Mouse (Mus musculus): ENCODE data around the gene Ptprg. TPM values are rescaled to one million over a fixed set of nuclear protein-coding genes. Genes with fewer than 3 reads are reported as not detected.

The Ptprg gene
- total and polyA plus RNA-seq, 2 experiments from 2014 or later = 8.7 to 63.4 TPM

- WGBS = 75% methylated on average over 2 of the region's 2 CpGs
- H3K27ac ChIP-seq (ENCODE audit: low read depth) = no peak overlapping the region
Observed at GRCm38 (mm10) chr14:11988975-11989374, 435.6 kb downstream of the Ptprg start.

GRCm38 (mm10) chr14:11991151-11991550 lies 437.8 kb downstream of the Ptprg start:
- ATAC-seq (ENCODE audit: insufficient read depth, low read depth) = no peak
- no peak for TF ChIP-seq EP300 (IDR thresholded peaks at IDR 0.05; ENCODE audit: low read depth)
- no peak for TF ChIP-seq CTCF (IDR thresholded peaks at IDR 0.05; ENCODE audit: low read depth)
- Histone ChIP-seq H3K27ac (ENCODE audit: low read depth) (no peak overlapping the region), H3K4me2 (ENCODE audit: low read depth, low read length) (no peak overlapping the region), H3K9me3 (replicated peaks; ENCODE audit: control insufficient read depth, low read length) (no peaks in the 10 kb centered on the region), H3K27me3 (ENCODE audit: control insufficient read depth, insufficient read depth, low read length) (no peaks in the 10 kb centered on the region), H3K4me1 (ENCODE audit: control insufficient read depth, insufficient read depth) (no peaks in the 10 kb centered on the region), H3K9ac (replicated peaks; ENCODE audit: low read depth, low read length) (no peak overlapping the region), H3K36me3 (replicated peaks; ENCODE audit: control insufficient read depth, insufficient read depth, low read length) (no peaks in the 10 kb centered on the region), H3K4me3 (ENCODE audit: low read depth, low read length) (no peak overlapping the region)
- 63% methylated on average over 2 of the region's 2 CpGs for WGBS
- no peak for DNase-seq (ENCODE audit: low spot score)

More at GRCm38 (mm10) chr14:11988975-11989374, 435.6 kb downstream of the Ptprg start:
- DNase-seq (ENCODE audit: low spot score) (no peak), ATAC-seq (ENCODE audit: insufficient read depth, low read depth) (no peak)
- Histone ChIP-seq H3K4me2 (ENCODE audit: low read depth, low read length) (no peak overlapping the region), H3K27me3 (ENCODE audit: control insufficient read depth, insufficient read depth, low read length) (no peaks in the 10 kb centered on the region), H3K4me3 (ENCODE audit: low read depth, low read length) (no peak overlapping the region), H3K9ac (replicated peaks; ENCODE audit: low read depth, low read length) (no peak overlapping the region), H3K36me3 (replicated peaks; ENCODE audit: control insufficient read depth, insufficient read depth, low read length) (no peaks in the 10 kb centered on the region), H3K4me1 (ENCODE audit: control insufficient read depth, insufficient read depth) (no peaks in the 10 kb centered on the region), H3K9me3 (replicated peaks; ENCODE audit: control insufficient read depth, low read length) (no peaks in the 10 kb centered on the region)
- no peak for TF ChIP-seq CTCF (IDR thresholded peaks at IDR 0.05; ENCODE audit: low read depth)

- ATAC-seq (ENCODE audit: insufficient read depth, low read depth) (no peak), DNase-seq (ENCODE audit: low spot score) (no peak)
- Histone ChIP-seq H3K9ac (replicated peaks; ENCODE audit: low read depth, low read length) (no peak overlapping the region), H3K4me1 (ENCODE audit: control insufficient read depth, insufficient read depth) (no peaks in the 10 kb centered on the region), H3K27ac (ENCODE audit: low read depth) (no peak overlapping the region), H3K4me2 (ENCODE audit: low read depth, low read length) (no peak overlapping the region), H3K27me3 (ENCODE audit: control insufficient read depth, insufficient read depth, low read length) (no peaks in the 10 kb centered on the region), H3K9me3 (replicated peaks; ENCODE audit: control insufficient read depth, low read length) (no peaks in the 10 kb centered on the region), H3K36me3 (replicated peaks; ENCODE audit: control insufficient read depth, insufficient read depth, low read length) (no peaks in the 10 kb centered on the region), H3K4me3 (ENCODE audit: low read depth, low read length) (no peak overlapping the region)
- 84% methylated on average over 4 of the region's 4 CpGs for WGBS
- no peak for TF ChIP-seq EP300 (IDR thresholded peaks at IDR 0.05; ENCODE audit: low read depth)
- TF ChIP-seq CTCF (IDR thresholded peaks at IDR 0.05; ENCODE audit: low read depth) = no peak
Observed at GRCm38 (mm10) chr14:11992111-11992510, 438.8 kb downstream of the Ptprg start.

GRCm38 (mm10) chr14:11992534-11992933 lies 439.2 kb downstream of the Ptprg start:
- H3K27ac ChIP-seq (ENCODE audit: low read depth) = no peak overlapping the region
- no peak overlapping the region for H3K9ac ChIP-seq (replicated peaks; ENCODE audit: low read depth, low read length)
- H3K27me3 ChIP-seq (ENCODE audit: control insufficient read depth, insufficient read depth, low read length) = no peaks in the 10 kb centered on the region
- no peaks in the 10 kb centered on the region for H3K4me1 ChIP-seq (ENCODE audit: control insufficient read depth, insufficient read depth)
- no peak overlapping the region for H3K4me2 ChIP-seq (ENCODE audit: low read depth, low read length)
- TF ChIP-seq EP300 (IDR thresholded peaks at IDR 0.05; ENCODE audit: low read depth) = no peak
- TF ChIP-seq CTCF (IDR thresholded peaks at IDR 0.05; ENCODE audit: low read depth) = no peak
- H3K4me3 ChIP-seq (ENCODE audit: low read depth, low read length) = no peak overlapping the region
- no peaks in the 10 kb centered on the region for H3K36me3 ChIP-seq (replicated peaks; ENCODE audit: control insufficient read depth, insufficient read depth, low read length)
- ATAC-seq (ENCODE audit: insufficient read depth, low read depth) (no peak), DNase-seq (ENCODE audit: low spot score) (no peak)
- H3K9me3 ChIP-seq (replicated peaks; ENCODE audit: control insufficient read depth, low read length) = no peaks in the 10 kb centered on the region
- 75% methylated on average over 6 of the region's 6 CpGs for WGBS

DNA sequence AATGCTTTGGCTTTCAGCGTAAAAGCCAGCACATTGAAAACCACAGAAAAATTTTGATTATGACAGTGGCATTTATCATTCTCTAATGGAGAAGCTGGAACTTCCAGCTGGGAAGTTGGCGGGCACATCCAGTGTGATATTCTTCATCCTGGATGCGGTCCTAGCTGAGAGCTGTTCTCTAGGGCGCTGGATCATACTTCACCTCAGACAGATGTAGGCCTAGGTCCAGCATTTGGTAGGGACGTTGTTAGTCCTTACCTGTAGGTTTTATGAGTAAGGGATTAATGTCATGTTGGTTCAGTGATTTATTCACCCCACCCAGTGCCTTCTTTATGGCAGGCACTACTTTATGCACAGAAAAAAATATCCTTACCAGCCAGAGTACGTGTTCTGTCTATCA lies 444.2 kb downstream of the Ptprg start:
- no peak for DNase-seq (ENCODE audit: low spot score)
- no peaks in the 10 kb centered on the region for H3K27me3 ChIP-seq (ENCODE audit: control insufficient read depth, insufficient read depth, low read length)
- H3K4me2 ChIP-seq (ENCODE audit: low read depth, low read length) = no peak overlapping the region
- WGBS = 84% methylated on average over 6 of the region's 6 CpGs
- no peaks in the 10 kb centered on the region for H3K4me1 ChIP-seq (ENCODE audit: control insufficient read depth, insufficient read depth)
- no peaks in the 10 kb centered on the region for H3K36me3 ChIP-seq (replicated peaks; ENCODE audit: control insufficient read depth, insufficient read depth, low read length)
- H3K9ac ChIP-seq (replicated peaks; ENCODE audit: low read depth, low read length) = no peak overlapping the region
- H3K4me3 ChIP-seq (ENCODE audit: low read depth, low read length) = no peak overlapping the region
- no peaks in the 10 kb centered on the region for H3K9me3 ChIP-seq (replicated peaks; ENCODE audit: control insufficient read depth, low read length)
- ATAC-seq (ENCODE audit: insufficient read depth, low read depth) = no peak
- H3K27ac ChIP-seq (ENCODE audit: low read depth) = no peak overlapping the region
- TF ChIP-seq EP300 (IDR thresholded peaks at IDR 0.05; ENCODE audit: low read depth) (no peak), CTCF (IDR thresholded peaks at IDR 0.05; ENCODE audit: low read depth) (no peak)

GRCm38 (mm10) chr14:11998464-11998863 lies 445.1 kb downstream of the Ptprg start:
- ATAC-seq (ENCODE audit: insufficient read depth, low read depth) (no peak), DNase-seq (ENCODE audit: low spot score) (no peak)
- no peak overlapping the region for H3K4me2 ChIP-seq (ENCODE audit: low read depth, low read length)
- WGBS = 85% methylated on average over 4 of the region's 4 CpGs
- H3K9ac ChIP-seq (replicated peaks; ENCODE audit: low read depth, low read length) = no peak overlapping the region
- H3K9me3 ChIP-seq (replicated peaks; ENCODE audit: control insufficient read depth, low read length) = no peaks in the 10 kb centered on the region
- no peaks in the 10 kb centered on the region for H3K27me3 ChIP-seq (ENCODE audit: control insufficient read depth, insufficient read depth, low read length)
- no peak overlapping the region for H3K27ac ChIP-seq (ENCODE audit: low read depth)
- H3K4me3 ChIP-seq (ENCODE audit: low read depth, low read length) = no peak overlapping the region
- TF ChIP-seq CTCF (IDR thresholded peaks at IDR 0.05; ENCODE audit: low read depth) (no peak), EP300 (IDR thresholded peaks at IDR 0.05; ENCODE audit: low read depth) (no peak)
- no peaks in the 10 kb centered on the region for H3K4me1 ChIP-seq (ENCODE audit: control insufficient read depth, insufficient read depth)
- H3K36me3 ChIP-seq (replicated peaks; ENCODE audit: control insufficient read depth, insufficient read depth, low read length) = no peaks in the 10 kb centered on the region
